Mouse (Mus musculus): ENCODE measurements around the gene Ube2i. TPM values are rescaled to one million over a fixed set of nuclear protein-coding genes. Genes with fewer than 3 reads are reported as not detected.
"Not testable (repeated sequence)": the region's sequence is repeated elsewhere in the genome, so short reads cannot be mapped to it uniquely, and the experiment has no call there.

Gene Ube2i
- polyA plus RNA-seq, 1 experiment from 2014 or later = 242 TPM

- not testable (repeated sequence) for H3K27me3 ChIP-seq; H3K4me3 ChIP-seq (replicated peaks); H3K9me3 ChIP-seq (replicated peaks); H3K27ac ChIP-seq (replicated peaks); H3K9ac ChIP-seq; H3K4me2 ChIP-seq; ATAC-seq (ENCODE audit: insufficient read depth)
- H3K4me1 ChIP-seq (replicated peaks) = peaks cover 43% of the 10 kb centered on the region
- H3K36me3 ChIP-seq (replicated peaks) = peaks cover 64% of the 10 kb centered on the region
- 66% methylated on average over 17 of the region's 17 CpGs for WGBS (ENCODE audit: insufficient replicate concordance)
Measured at GRCm38 (mm10) chr17:25230014-25230655, 44.3 kb downstream of the Ube2i start.

GRCm38 (mm10) chr17:25227991-25228390, 46.4 kb downstream of the Ube2i start:
- Histone ChIP-seq H3K27me3 (no peaks in the 10 kb centered on the region), H3K9ac (no peak overlapping the region), H3K4me2 (no peak overlapping the region; the same call in 1 of the 2 replicates), H3K36me3 (replicated peaks) (peaks cover 58% of the 10 kb centered on the region), H3K4me3 (replicated peaks) (no peak overlapping the region), H3K9me3 (replicated peaks) (no peaks in the 10 kb centered on the region), H3K4me1 (replicated peaks) (peaks cover 64% of the 10 kb centered on the region), H3K27ac (replicated peaks) (0 out of 2 replicates have a peak overlapping the region, but pooled peaks have one; percentile 95)
- no peak for ATAC-seq (ENCODE audit: insufficient read depth)
- 82% methylated on average over 5 of the region's 5 CpGs for WGBS (ENCODE audit: insufficient replicate concordance)

GRCm38 (mm10) chr17:25225659-25226058, 48.8 kb downstream of the Ube2i start:
- Histone ChIP-seq H3K27me3 (no peaks in the 10 kb centered on the region), H3K9me3 (replicated peaks) (no peaks in the 10 kb centered on the region), H3K27ac (replicated peaks) (peak overlapping the region; percentile 95), H3K4me2 (peak overlapping the region; percentile 85), H3K36me3 (replicated peaks) (peaks cover 49% of the 10 kb centered on the region), H3K4me3 (replicated peaks) (peak overlapping the region; percentile 80), H3K9ac (peak overlapping the region; percentile 88), H3K4me1 (replicated peaks) (peaks cover 84% of the 10 kb centered on the region)
- 29% methylated on average over 4 of the region's 4 CpGs for WGBS (ENCODE audit: insufficient replicate concordance)
- peak; percentile 58 for ATAC-seq (ENCODE audit: insufficient read depth)

GRCm38 (mm10) chr17:25224586-25225222, 49.7 kb downstream of the Ube2i start:
- H3K4me2 ChIP-seq = peak overlapping the region; percentile 85
- H3K36me3 ChIP-seq (replicated peaks) = peaks cover 39% of the 10 kb centered on the region
- no peak for ATAC-seq (ENCODE audit: insufficient read depth)
- peak overlapping the region; percentile 95 for H3K27ac ChIP-seq (replicated peaks)
- H3K9ac ChIP-seq = peak overlapping the region; percentile 88
- WGBS (ENCODE audit: insufficient replicate concordance) = 50% methylated on average over 7 of the region's 7 CpGs
- H3K4me3 ChIP-seq (replicated peaks) = peak overlapping the region; percentile 80
- H3K9me3 ChIP-seq (replicated peaks) = no peaks in the 10 kb centered on the region
- peaks cover 89% of the 10 kb centered on the region for H3K4me1 ChIP-seq (replicated peaks)
- no peaks in the 10 kb centered on the region for H3K27me3 ChIP-seq

GRCm38 (mm10) chr17:25222951-25223601, 51.3 kb downstream of the Ube2i start:
- Histone ChIP-seq H3K27me3 (no peaks in the 10 kb centered on the region), H3K9ac (peak overlapping the region; percentile 88), H3K4me1 (replicated peaks) (peaks cover 75% of the 10 kb centered on the region), H3K4me3 (replicated peaks) (peak overlapping the region; percentile 80), H3K36me3 (replicated peaks) (peaks cover 33% of the 10 kb centered on the region), H3K9me3 (replicated peaks) (no peaks in the 10 kb centered on the region), H3K4me2 (peak overlapping the region; percentile 85), H3K27ac (replicated peaks) (peak overlapping the region; percentile 95)
- WGBS (ENCODE audit: insufficient replicate concordance) = 8% methylated on average over 6 of the region's 6 CpGs
- ATAC-seq (ENCODE audit: insufficient read depth) = peak; percentile 61

- H3K4me2 ChIP-seq = peak overlapping the region; percentile 89
- ATAC-seq (ENCODE audit: insufficient read depth) = peak; percentile 67
- H3K9ac ChIP-seq = peak overlapping the region; percentile 88
- peaks cover 69% of the 10 kb centered on the region for H3K4me1 ChIP-seq (replicated peaks)
- 3% methylated on average over 14 of the region's 28 CpGs for WGBS (ENCODE audit: insufficient replicate concordance)
- peaks cover 27% of the 10 kb centered on the region for H3K36me3 ChIP-seq (replicated peaks)
- H3K4me3 ChIP-seq (replicated peaks) = peak overlapping the region; percentile 80
- not testable (repeated sequence) for H3K9me3 ChIP-seq (replicated peaks); H3K27me3 ChIP-seq
- H3K27ac ChIP-seq (replicated peaks) = peak overlapping the region; percentile 95
Measured at GRCm38 (mm10) chr17:25222504-25222940, 51.9 kb downstream of the Ube2i start.

GRCm38 (mm10) chr17:25221821-25222503, 52.5 kb downstream of the Ube2i start:
- Histone ChIP-seq H3K4me1 (replicated peaks) (peaks cover 64% of the 10 kb centered on the region), H3K9me3 (replicated peaks) (no peaks in the 10 kb centered on the region), H3K36me3 (replicated peaks) (peaks cover 25% of the 10 kb centered on the region), H3K27me3 (no peaks in the 10 kb centered on the region), H3K4me3 (replicated peaks) (peak overlapping the region; percentile 80), H3K9ac (peak overlapping the region; percentile 70), H3K4me2 (peak overlapping the region; percentile 89), H3K27ac (replicated peaks) (peak overlapping the region; percentile 93)
- under 1% methylated on average over 21 of the region's 30 CpGs for WGBS (ENCODE audit: insufficient replicate concordance)
- peak; percentile 77 for ATAC-seq (ENCODE audit: insufficient read depth)

GRCm38 (mm10) chr17:25220746-25221145, 53.7 kb downstream of the Ube2i start:
- Histone ChIP-seq H3K4me1 (replicated peaks) (peaks cover 52% of the 10 kb centered on the region), H3K4me2 (no peak overlapping the region; the same call in 1 of the 2 replicates), H3K27ac (replicated peaks) (peak overlapping the region; percentile 93; the same call in 1 of the 2 replicates), H3K9me3 (replicated peaks) (no peaks in the 10 kb centered on the region), H3K36me3 (replicated peaks) (peaks cover 16% of the 10 kb centered on the region), H3K9ac (0 out of 2 replicates have a peak overlapping the region, but pooled peaks have one; percentile 70), H3K27me3 (no peaks in the 10 kb centered on the region), H3K4me3 (replicated peaks) (no peak overlapping the region)
- ATAC-seq (ENCODE audit: insufficient read depth) = no peak
- WGBS (ENCODE audit: insufficient replicate concordance) = 82% methylated on average over 1 of the region's 1 CpGs

- peaks cover 25% of the 10 kb centered on the region for H3K36me3 ChIP-seq (replicated peaks)
- H3K4me2 ChIP-seq = no peak overlapping the region
- H3K27ac ChIP-seq (replicated peaks) = no peak overlapping the region
- H3K27me3 ChIP-seq = no peaks in the 10 kb centered on the region
- no peak overlapping the region for H3K4me3 ChIP-seq (replicated peaks)
- 74% methylated on average over 15 of the region's 15 CpGs for WGBS (ENCODE audit: insufficient replicate concordance)
- no peaks in the 10 kb centered on the region for H3K9me3 ChIP-seq (replicated peaks)
- peaks cover 41% of the 10 kb centered on the region for H3K4me1 ChIP-seq (replicated peaks)
- H3K9ac ChIP-seq = no peak overlapping the region
- no peak for ATAC-seq (ENCODE audit: insufficient read depth)
Measured at GRCm38 (mm10) chr17:25219492-25220295, 54.7 kb downstream of the Ube2i start.

- no peak overlapping the region for H3K9ac ChIP-seq
- H3K4me2 ChIP-seq = no peak overlapping the region
- no peak overlapping the region for H3K4me3 ChIP-seq (replicated peaks)
- peaks cover 29% of the 10 kb centered on the region for H3K36me3 ChIP-seq (replicated peaks)
- no peaks in the 10 kb centered on the region for H3K9me3 ChIP-seq (replicated peaks)
- H3K4me1 ChIP-seq (replicated peaks) = peaks cover 34% of the 10 kb centered on the region
- H3K27me3 ChIP-seq = no peaks in the 10 kb centered on the region
- ATAC-seq (ENCODE audit: insufficient read depth) = no peak
- WGBS (ENCODE audit: insufficient replicate concordance) = 80% methylated on average over 9 of the region's 9 CpGs
- H3K27ac ChIP-seq (replicated peaks) = no peak overlapping the region
Measured at GRCm38 (mm10) chr17:25218967-25219366, 55.5 kb downstream of the Ube2i start.
